In the genomic region with DNA sequence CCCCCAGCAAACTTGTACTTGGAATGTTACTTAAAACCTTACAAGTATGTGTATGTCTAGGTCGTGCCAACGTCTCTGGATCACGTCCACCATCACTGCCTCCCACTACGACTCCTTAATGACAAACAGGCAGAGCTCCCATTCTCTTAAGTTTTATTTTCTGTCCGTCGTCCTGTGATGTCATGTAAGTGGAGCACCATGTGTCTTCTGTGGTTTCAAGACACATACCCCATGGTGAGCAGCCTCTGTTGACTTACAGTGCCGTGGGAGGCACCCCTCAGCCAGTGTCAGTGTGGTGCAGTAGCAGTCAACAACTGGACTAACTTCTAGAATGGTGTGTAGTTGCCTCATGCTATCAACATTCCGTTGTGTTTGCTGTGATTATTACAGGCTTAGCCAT, we compare ENCODE assay signal across 27 mouse cellular contexts. TPM values are rescaled to one million over a fixed set of nuclear protein-coding genes. Genes with fewer than 3 reads are reported as not detected.
A peak's percentile ranks its signal among the peaks of the same experiment; 100 is the strongest.
DNase-seq lines count a peak whose midpoint lies in the region; ATAC-seq and TF ChIP-seq lines count a peak whose summit lies in the region.
"Had no signal": no experiment of that assay in that cellular context is flagged by ENCODE, and none has a peak within 500 bp of the region (broad histone marks: within the 10 kb centered on the region; RNA-seq: fewer than 3 reads in every experiment).

No protein-coding gene starts in this region.

- H3K27me3 ChIP-seq in embryonic facial prominence, embryonic 13.5 days, result no peaks in the 10 kb centered on the region
- H3K27me3 ChIP-seq in embryonic facial prominence, embryonic 10.5 days (replicated peaks; ENCODE audit: low read depth, poor library complexity, severe bottlenecking), result no peaks in the 10 kb centered on the region
- no peaks in the 10 kb centered on the region for H3K27me3 ChIP-seq in lung, embryonic 15.5 days
- no peaks in the 10 kb centered on the region for H3K27me3 ChIP-seq in embryonic facial prominence, embryonic 14.5 days (replicated peaks; ENCODE audit: control insufficient read depth, insufficient read depth, low read length)
- H3K27me3 ChIP-seq: forebrain, embryonic 13.5 days; heart, embryonic 13.5 days had no signal

- H3K9ac ChIP-seq in embryonic facial prominence, embryonic 13.5 days, result no peak overlapping the region
- H3K9ac ChIP-seq in lung, embryonic 15.5 days, result no peak overlapping the region
- H3K9ac ChIP-seq in embryonic facial prominence, embryonic 14.5 days (ENCODE audit: low read depth, low read length), result no peak overlapping the region
- H3K9ac ChIP-seq: forebrain, embryonic 13.5 days; hindbrain, embryonic 14.5 days had no signal

- TF ChIP-seq CTCF in layer of hippocampus, adult 2 months (conservative IDR thresholded peaks at IDR 0.05), result no peak

- peak overlapping the region; percentile 20 for H3K4me2 ChIP-seq in embryonic facial prominence, embryonic 13.5 days
- H3K4me2 ChIP-seq in lung, embryonic 15.5 days, result no peak overlapping the region
- H3K4me2 ChIP-seq in embryonic facial prominence, embryonic 14.5 days (ENCODE audit: low read depth, low read length), result no peak overlapping the region
- H3K4me2 ChIP-seq: forebrain, embryonic 13.5 days; hindbrain, embryonic 14.5 days had no signal

- WGBS in embryonic facial prominence, embryonic 13.5 days, result 41% methylated on average over 8 of the region's 8 CpGs
- WGBS in embryonic facial prominence, embryonic 10.5 days, result 77% methylated on average over 8 of the region's 8 CpGs
- 48% methylated on average over 8 of the region's 8 CpGs for WGBS in lung, embryonic 15.5 days
- 43% methylated on average over 8 of the region's 8 CpGs for WGBS in embryonic facial prominence, embryonic 14.5 days

- H3K9me3 ChIP-seq in embryonic facial prominence, embryonic 13.5 days, result no peaks in the 10 kb centered on the region
- no peaks in the 10 kb centered on the region for H3K9me3 ChIP-seq in embryonic facial prominence, embryonic 10.5 days
- H3K9me3 ChIP-seq in lung, embryonic 15.5 days, result no peaks in the 10 kb centered on the region
- H3K9me3 ChIP-seq in embryonic facial prominence, embryonic 14.5 days (ENCODE audit: control insufficient read depth, low read length), result no peaks in the 10 kb centered on the region
- H3K9me3 ChIP-seq: forebrain, embryonic 10.5 days; forebrain, embryonic 13.5 days; heart, embryonic 10.5 days; heart, embryonic 13.5 days had no signal

- no peak for ATAC-seq in embryonic facial prominence, embryonic 13.5 days (ENCODE audit: insufficient number of reproducible peaks, insufficient read depth, low FRiP score, low TSS enrichment, low read depth)
- ATAC-seq in lung, embryonic 15.5 days (ENCODE audit: borderline replicate concordance, extremely low read depth, low FRiP score, low TSS enrichment), result no peak
- 0 out of 2 replicates have a peak, but pooled peaks have one; percentile 20 for ATAC-seq in embryonic facial prominence, embryonic 14.5 days (ENCODE audit: low read depth)
- ATAC-seq: forebrain, embryonic 13.5 days; forebrain, embryonic 16.5 days; hindbrain, postnatal 0 days; inflammation-experienced regulatory T-cells, adult 6 months had no signal

- H3K27ac ChIP-seq in embryonic facial prominence, embryonic 13.5 days, result peak overlapping the region; percentile 80
- no peak overlapping the region for H3K27ac ChIP-seq in embryonic facial prominence, embryonic 10.5 days (replicated peaks)
- H3K27ac ChIP-seq in lung, embryonic 15.5 days, result peak overlapping the region; percentile 28; the same call in 1 of the 2 replicates
- peak overlapping the region; percentile 35 for H3K27ac ChIP-seq in embryonic facial prominence, embryonic 14.5 days (replicated peaks; ENCODE audit: low read depth, low read length)
- H3K27ac ChIP-seq in layer of hippocampus, adult 2 months, result no peak overlapping the region
- H3K27ac ChIP-seq: forebrain, embryonic 10.5 days; forebrain, embryonic 13.5 days; heart, adult 2 months; heart, embryonic 10.5 days; heart, embryonic 13.5 days; hindbrain, embryonic 14.5 days; hindbrain, postnatal 0 days had no signal

- peaks cover 51% of the 10 kb centered on the region for H3K4me1 ChIP-seq in embryonic facial prominence, embryonic 13.5 days
- peaks cover 39% of the 10 kb centered on the region for H3K4me1 ChIP-seq in embryonic facial prominence, embryonic 10.5 days
- H3K4me1 ChIP-seq in lung, embryonic 15.5 days, result peaks cover 25% of the 10 kb centered on the region
- H3K4me1 ChIP-seq in embryonic facial prominence, embryonic 14.5 days (ENCODE audit: control insufficient read depth, insufficient read depth, low read length), result peaks cover 15% of the 10 kb centered on the region; the same call in 1 of the 2 replicates

- H3K36me3 ChIP-seq in embryonic facial prominence, embryonic 13.5 days, result no peaks in the 10 kb centered on the region
- peaks cover 12% of the 10 kb centered on the region for H3K36me3 ChIP-seq in embryonic facial prominence, embryonic 10.5 days (replicated peaks)
- no peaks in the 10 kb centered on the region for H3K36me3 ChIP-seq in lung, embryonic 15.5 days
- H3K36me3 ChIP-seq in embryonic facial prominence, embryonic 14.5 days (ENCODE audit: control insufficient read depth, insufficient read depth, low read length), result 0 out of 2 replicates have a peak, but pooled peaks cover 3% of the 10 kb centered on the region
- H3K36me3 ChIP-seq: G1E; heart, embryonic 10.5 days; heart, embryonic 13.5 days had no signal

- no peak for DNase-seq in embryonic facial prominence, embryonic 10.5 days (ENCODE audit: low spot score)
- no peak for DNase-seq in lung, adult 18-20 months
- DNase-seq in embryonic facial prominence, embryonic 14.5 days (ENCODE audit: low spot score), result peak; percentile 67
- no peak for DNase-seq in layer of hippocampus, adult 2 months (ENCODE audit: low spot score in 2 of 2)
- DNase-seq: adrenal gland, adult 2 months; adrenal gland, postnatal 14 days; cerebellum, adult 11 months; cerebellum, adult 8-10 months; cerebellum, postnatal 10 days; cerebellum, postnatal 36 days; embryo, embryonic 11 days; gastrocnemius, postnatal 10 days; gastrocnemius, postnatal 36 days; heart, adult 2 months; heart, postnatal 14 days; heart, postnatal 4 days had no signal

- no peak overlapping the region for H3K4me3 ChIP-seq in embryonic facial prominence, embryonic 13.5 days
- no peak overlapping the region for H3K4me3 ChIP-seq in embryonic facial prominence, embryonic 10.5 days
- H3K4me3 ChIP-seq in lung, embryonic 15.5 days, result no peak overlapping the region
- H3K4me3 ChIP-seq in embryonic facial prominence, embryonic 14.5 days (ENCODE audit: low read depth, low read length), result no peak overlapping the region
- no peak overlapping the region for H3K4me3 ChIP-seq in layer of hippocampus, adult 2 months
- H3K4me3 ChIP-seq: forebrain, embryonic 10.5 days; forebrain, embryonic 13.5 days; heart, adult 2 months; heart, embryonic 10.5 days; heart, embryonic 13.5 days had no signal

RNA-seq across cellular contexts. Expression of a gene that starts 57.7 kb away (rescaled TPM):
- 501 and 535 TPM in 2 replicates for polyA plus RNA-seq in embryonic facial prominence, embryonic 13.5 days (2015; fragmentation: Nextera tagmentation; extraction: Ambion mirVana)
- 300 and 325 TPM in 2 replicates for polyA plus RNA-seq in embryonic facial prominence, embryonic 10.5 days (2016; fragmentation: Nextera tagmentation; extraction: Ambion mirVana)
- 625 and 654 TPM in 2 replicates for polyA plus RNA-seq in lung, embryonic 15.5 days (2015; fragmentation: Nextera tagmentation; extraction: Ambion mirVana)
- polyA plus RNA-seq in embryonic facial prominence, embryonic 14.5 days (2014; fragmentation: Nextera tagmentation; extraction: Ambion mirVana), result 499 and 556 TPM in 2 replicates
- total RNA-seq in layer of hippocampus, adult 2 months (2021), result 100 to 1,000 TPM; 503 to 530 TPM

Comparison
In these comparisons a context has a peak if more than half of its experiments do, and no peak if none do; other contexts are left out.
1. H3K27ac ChIP-seq: peak in embryonic facial prominence, embryonic 13.5 days (single experiment), lung, embryonic 15.5 days (single experiment) and embryonic facial prominence, embryonic 14.5 days (single experiment); none in embryonic facial prominence, embryonic 10.5 days (single experiment) and layer of hippocampus, adult 2 months (single experiment).